Mouse (Mus musculus) urinary bladder, postnatal 14 days (tissue): ENCODE data around the gene Ssr1.
A peak's percentile ranks its signal among the peaks of the same experiment; 100 is the strongest.

Experiments
- DNase-seq: peaks from one replicate; pipeline ENCODE4 v3.0.0; 2021; ENCODE audit warnings: low spot score

Ssr1 gene

GRCm38 (mm10) chr13:37993704-37994404 lies at the start of gene Ssr1:
TSS of gene Ssr1 (minus strand) at chr13:37994217.
- peak; percentile 97 for DNase-seq

GRCm38 (mm10) chr13:38037811-38038210 lies 43.8 kb upstream of the Ssr1 start:
- peak; percentile 4 for DNase-seq

GRCm38 (mm10) chr13:38037044-38037687 lies 43.1 kb upstream of the Ssr1 start, which contains the start of gene Cage1:
TSS of gene Cage1 (minus strand) at chr13:38037069.
- DNase-seq, result peak; percentile 97

GRCm38 (mm10) chr13:38036343-38037043 lies 42.5 kb upstream of the Ssr1 start, which contains the start of gene Riok1:
TSS of gene Riok1 (plus strand) at chr13:38036995.
- peak; percentile 7 for DNase-seq

- DNase-seq, result no peak
Measured at GRCm38 (mm10) chr13:38028407-38028806, 34.4 kb upstream of the Ssr1 start.

- DNase-seq, result no peak
Measured at GRCm38 (mm10) chr13:38027618-38028248, 33.7 kb upstream of the Ssr1 start.

GRCm38 (mm10) chr13:38025874-38026273 lies 31.9 kb upstream of the Ssr1 start:
- no peak for DNase-seq

- no peak for DNase-seq
Measured at GRCm38 (mm10) chr13:38018791-38019190, 24.8 kb upstream of the Ssr1 start.

- DNase-seq, result no peak
Measured at GRCm38 (mm10) chr13:38015591-38015990, 21.6 kb upstream of the Ssr1 start.

GRCm38 (mm10) chr13:38012436-38012835 lies 18.4 kb upstream of the Ssr1 start:
- DNase-seq, result no peak

GRCm38 (mm10) chr13:38010444-38010910 lies 16.5 kb upstream of the Ssr1 start:
- DNase-seq, result no peak

- no peak for DNase-seq
Measured at GRCm38 (mm10) chr13:38009721-38010408, 15.8 kb upstream of the Ssr1 start.

GRCm38 (mm10) chr13:38007972-38008371 lies 14.0 kb upstream of the Ssr1 start:
- DNase-seq, result no peak

- DNase-seq, result no peak
Measured at GRCm38 (mm10) chr13:38002461-38002860, 8.4 kb upstream of the Ssr1 start.

- no peak for DNase-seq
Measured at GRCm38 (mm10) chr13:37999713-38000112, 5.7 kb upstream of the Ssr1 start.

GRCm38 (mm10) chr13:37994405-37994749 lies 360 bp upstream of the Ssr1 start:
- no peak for DNase-seq

GRCm38 (mm10) chr13:37993376-37993703 lies 677 bp downstream of the Ssr1 start:
- no peak for DNase-seq

GRCm38 (mm10) chr13:37992638-37993371 lies 1.2 kb downstream of the Ssr1 start:
- no peak for DNase-seq

GRCm38 (mm10) chr13:37989701-37990100 lies 4.3 kb downstream of the Ssr1 start:
- DNase-seq, result no peak

GRCm38 (mm10) chr13:37986166-37986565 lies 7.9 kb downstream of the Ssr1 start:
- DNase-seq, result no peak

- DNase-seq, result no peak
Measured at GRCm38 (mm10) chr13:37981063-37981462, 13.0 kb downstream of the Ssr1 start.
